Mouse (Mus musculus): ENCODE measurements at regions not wholly inside any gene's neighbourhood (a gene's known extent, or its start where the extent isn't known, plus 50 kb on each side); places are given as distances from the start of the nearest gene placed in this dataset.

- DNase-seq (ENCODE audit: low spot score): no peak
Measured at GRCm38 (mm10) chr8:8274987-8275386, 386.1 kb downstream of the Efnb2 start.

GRCm38 (mm10) chr8:8274211-8274641 is 386.8 kb downstream of the Efnb2 start:
- no peak for DNase-seq (ENCODE audit: low spot score)

- DNase-seq (ENCODE audit: low spot score): no peak
Measured at GRCm38 (mm10) chr8:8258855-8259254, 402.2 kb downstream of the Efnb2 start.

- DNase-seq (ENCODE audit: low spot score): peak; percentile 7
Measured at GRCm38 (mm10) chr8:8258231-8258638, 402.8 kb downstream of the Efnb2 start.

- DNase-seq (ENCODE audit: low spot score): no peak
Measured at GRCm38 (mm10) chr8:8256327-8256726, 404.7 kb downstream of the Efnb2 start.

- no peak for DNase-seq (ENCODE audit: low spot score)
Measured at GRCm38 (mm10) chr8:8254446-8254845, 406.6 kb downstream of the Efnb2 start.

- no peak for DNase-seq (ENCODE audit: low spot score)
Measured at GRCm38 (mm10) chr8:8244599-8244998, 416.4 kb downstream of the Efnb2 start.

- DNase-seq (ENCODE audit: low spot score): no peak
Measured at GRCm38 (mm10) chr8:8241755-8242501, 419.1 kb downstream of the Efnb2 start.

- no peak for DNase-seq (ENCODE audit: low spot score)
Measured at GRCm38 (mm10) chr8:8241051-8241688, 419.9 kb downstream of the Efnb2 start.

- no peak for DNase-seq (ENCODE audit: low spot score)
Measured at GRCm38 (mm10) chr8:8239489-8239888, 421.6 kb downstream of the Efnb2 start.

GRCm38 (mm10) chr8:8238051-8238450 is 423.0 kb downstream of the Efnb2 start:
- DNase-seq (ENCODE audit: low spot score): no peak

GRCm38 (mm10) chr8:8233616-8234015 is 427.4 kb downstream of the Efnb2 start:
- DNase-seq (ENCODE audit: low spot score): no peak

- DNase-seq (ENCODE audit: low spot score): no peak
Measured at GRCm38 (mm10) chr8:8233156-8233555, 427.9 kb downstream of the Efnb2 start.

- DNase-seq (ENCODE audit: low spot score): no peak
Measured at GRCm38 (mm10) chr8:8231996-8232632, 428.9 kb downstream of the Efnb2 start.

GRCm38 (mm10) chr8:8231308-8231985 is 429.6 kb downstream of the Efnb2 start:
- DNase-seq (ENCODE audit: low spot score): no peak

- DNase-seq (ENCODE audit: low spot score): no peak
Measured at GRCm38 (mm10) chr8:8225994-8226393, 435.0 kb downstream of the Efnb2 start.

- DNase-seq (ENCODE audit: low spot score): no peak
Measured at GRCm38 (mm10) chr8:8225175-8225830, 435.7 kb downstream of the Efnb2 start.

GRCm38 (mm10) chr8:8220395-8221031 is 440.5 kb downstream of the Efnb2 start:
- DNase-seq (ENCODE audit: low spot score): no peak

GRCm38 (mm10) chr8:8219701-8220394 is 441.2 kb downstream of the Efnb2 start:
- no peak for DNase-seq (ENCODE audit: low spot score)

- no peak for DNase-seq (ENCODE audit: low spot score)
Measured at GRCm38 (mm10) chr8:8193036-8193435, 468.0 kb downstream of the Efnb2 start.

- no peak for DNase-seq (ENCODE audit: low spot score)
Measured at GRCm38 (mm10) chr8:8186046-8186445, 475.0 kb downstream of the Efnb2 start.

Measured in urinary bladder, postnatal 25 days (tissue).